Mouse (Mus musculus) right cerebral cortex, postnatal 14 days (tissue): ENCODE measurements at regions not wholly inside any gene's neighbourhood (a gene's known extent, or its start where the extent isn't known, plus 50 kb on each side); places are given as distances from the start of the nearest gene placed in this dataset.

Source experiments
- DNase-seq: peaks from one replicate; pipeline ENCODE4 v3.0.0; 2022

- DNase-seq = no peak
Observed at GRCm38 (mm10) chr12:92601673-92602072, 752.7 kb upstream of the Sel1l start.

GRCm38 (mm10) chr12:92589725-92590124 lies 740.8 kb upstream of the Sel1l start:
- no peak for DNase-seq

- no peak for DNase-seq
Observed at GRCm38 (mm10) chr12:92589305-92589704, 740.3 kb upstream of the Sel1l start.

GRCm38 (mm10) chr12:92578596-92578995 lies 729.6 kb upstream of the Sel1l start:
- no peak for DNase-seq
